Mouse (Mus musculus) stomach, postnatal 0 days (tissue): ENCODE data around the gene Stmnd1. TPM values are rescaled to one million over a fixed set of nuclear protein-coding genes. Genes with fewer than 3 reads are reported as not detected.

ENCODE experiments used
- ATAC-seq: fragments of 200-750 bp; cut with Nextera tagmentation; 2 replicates; pipeline ENCODE4 v1.8.0; 2017; ENCODE audit not compliant: low FRiP score, low TSS enrichment
- DNase-seq: peaks from one replicate; pipeline ENCODE4 v3.0.0-alpha.2; 2016; ENCODE audit warnings: low spot score
- H3K27ac ChIP-seq: fragments of 300-500 bp; sonication (generic); replicated peaks from 2 replicates; pipeline ENCODE4 v1.5.1; 2014; ENCODE audit warnings: mild to moderate bottlenecking, control low read depth
- H3K27me3 ChIP-seq: fragments of 300-500 bp; sonication (generic); 2 replicates; pipeline ENCODE4 v1.6.1; 2014; ENCODE audit warnings: low read length; ENCODE audit not compliant: control insufficient read depth, insufficient read depth
- H3K36me3 ChIP-seq: fragments of 300-500 bp; sonication (generic); 2 replicates; pipeline ENCODE4 v1.6.1; 2014; ENCODE audit warnings: low read length, mixed read lengths; ENCODE audit not compliant: control insufficient read depth, insufficient read depth
- H3K4me1 ChIP-seq: fragments of 300-500 bp; sonication (generic); replicated peaks from 2 replicates; pipeline ENCODE4 v1.6.1; 2014; ENCODE audit warnings: antibody characterized with exemption; ENCODE audit not compliant: control insufficient read depth, insufficient read depth
- H3K4me2 ChIP-seq: fragments of 300-500 bp; sonication (generic); replicated peaks from 2 replicates; pipeline ENCODE4 v1.6.1; 2014; ENCODE audit warnings: low read depth, mild to moderate bottlenecking, control low read depth, moderate library complexity
- H3K4me3 ChIP-seq: fragments of 300-500 bp; sonication (generic); 2 replicates; pipeline ENCODE4 v1.5.1; 2014; ENCODE audit warnings: low read depth, low read length, control low read depth
- H3K9ac ChIP-seq: fragments of 300-500 bp; sonication (generic); 2 replicates; pipeline ENCODE4 v1.6.1; 2014; ENCODE audit warnings: mild to moderate bottlenecking, low read length, control low read depth, mixed read lengths
- H3K9me3 ChIP-seq: fragments of 300-500 bp; sonication (generic); 2 replicates; pipeline ENCODE4 v1.6.1; 2016; ENCODE audit warnings: low read length; ENCODE audit not compliant: control insufficient read depth
- CTCF ChIP-seq: IDR thresholded peaks from 2 replicates; pipeline ENCODE4 v1.5.1; 2016; ENCODE audit warnings: antibody characterized with exemption, low read depth, mild to moderate bottlenecking, moderate library complexity
- EP300 ChIP-seq: optimal IDR thresholded peaks from 2 replicates; pipeline ENCODE3; 2016; ENCODE audit warnings: antibody characterized with exemption
- WGBS: fragments of 180-500 bp; shearing (Covaris S2); extraction: QIAGEN DNeasy Blood & Tissue Kit; methylation state at CpG from one replicate; pipeline ENCODE4 v1.1.7; 2014; 5-methylcytosine and 5-hydroxymethylcytosine counted together
- polyA plus RNA-seq: library from polyadenylated mRNA; unstranded; fragments of >200 nt; fragmentation: Nextera tagmentation; extraction: Ambion mirVana; gene quantifications from 2 replicates; pipeline ENCODE4 v1.2.1, GENCODE M21; 2015

The Stmnd1 gene
- polyA plus RNA-seq, 1 experiment from 2014 or later, result 0.45 TPM

DNA sequence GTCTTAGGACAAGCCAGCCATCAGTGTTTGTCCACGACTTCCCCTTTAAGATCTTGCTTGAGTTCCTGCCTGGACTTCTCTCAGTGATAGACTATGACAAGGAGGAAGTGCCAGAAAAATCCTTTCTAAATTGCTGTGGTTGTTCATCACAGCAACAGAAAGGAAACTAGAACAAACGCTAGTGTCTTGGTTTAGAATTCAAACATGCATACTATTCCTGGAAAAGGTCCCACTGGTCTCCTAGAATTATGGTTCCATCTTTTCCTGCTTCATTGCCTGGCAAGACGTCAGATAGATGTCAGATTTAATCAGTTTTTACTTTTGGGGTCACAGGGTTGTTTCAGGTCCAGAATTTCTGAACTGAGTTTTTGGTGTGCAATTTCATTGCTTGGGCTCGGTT lies 14.0 kb upstream of the Stmnd1 start:
- Histone ChIP-seq H3K4me3 (no peak overlapping the region), H3K9me3 (no peaks in the 10 kb centered on the region), H3K4me1 (no peaks in the 10 kb centered on the region), H3K27ac (no peak overlapping the region), H3K4me2 (no peak overlapping the region), H3K27me3 (no peaks in the 10 kb centered on the region), H3K9ac (no peak overlapping the region), H3K36me3 (no peaks in the 10 kb centered on the region)
- no peak for ATAC-seq
- no peak for TF ChIP-seq CTCF
- TF ChIP-seq EP300, result no peak
- no peak for DNase-seq
- WGBS, result 62% methylated on average over 4 of the region's 4 CpGs

DNA sequence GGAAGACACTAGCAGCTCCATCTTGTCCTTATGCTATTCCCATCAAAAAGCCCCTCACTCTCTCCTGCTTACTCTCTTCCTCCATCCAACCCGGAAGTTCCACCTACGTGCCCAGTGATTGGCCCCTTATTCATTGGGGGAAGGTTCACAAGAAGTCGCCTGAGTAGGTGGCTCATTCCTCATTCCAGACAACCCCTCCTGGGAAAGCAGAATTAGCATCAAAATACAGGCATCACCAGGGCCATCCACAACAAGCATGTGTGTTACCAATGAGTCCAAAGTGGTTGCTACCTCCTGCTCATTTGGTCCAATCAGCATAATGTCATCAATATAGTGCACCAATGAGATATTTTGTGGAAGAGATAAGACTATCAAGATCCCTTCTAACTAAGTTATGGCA lies 12.3 kb upstream of the Stmnd1 start:
- WGBS, result 67% methylated on average over 3 of the region's 3 CpGs
- Histone ChIP-seq H3K27ac (no peak overlapping the region), H3K4me2 (no peak overlapping the region), H3K4me1 (no peaks in the 10 kb centered on the region), H3K27me3 (no peaks in the 10 kb centered on the region), H3K4me3 (no peak overlapping the region), H3K9ac (no peak overlapping the region), H3K36me3 (no peaks in the 10 kb centered on the region), H3K9me3 (no peaks in the 10 kb centered on the region)
- ATAC-seq (no peak), DNase-seq (no peak)
- TF ChIP-seq CTCF (no peak), EP300 (no peak)

DNA sequence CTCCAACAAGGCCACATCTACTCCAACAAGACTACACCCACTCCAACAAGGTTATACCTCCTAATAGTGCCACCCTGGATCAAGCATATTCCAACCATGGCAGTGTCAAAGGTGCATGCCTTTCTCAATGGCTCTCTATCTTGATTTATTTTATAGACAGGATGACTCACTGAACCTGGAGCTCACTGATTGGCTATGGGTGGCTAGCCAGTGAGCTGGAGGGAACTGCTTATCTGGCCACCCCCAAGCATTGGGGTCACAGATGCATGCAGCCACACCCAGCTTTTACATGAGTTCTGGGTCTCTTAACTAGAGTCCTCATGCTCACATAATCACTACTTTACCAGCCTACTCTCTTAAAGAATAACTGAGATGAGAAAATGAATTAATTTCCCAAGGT lies 5.7 kb upstream of the Stmnd1 start:
- H3K9me3 ChIP-seq, result no peaks in the 10 kb centered on the region
- H3K4me1 ChIP-seq, result no peaks in the 10 kb centered on the region
- H3K27me3 ChIP-seq, result no peaks in the 10 kb centered on the region
- no peaks in the 10 kb centered on the region for H3K36me3 ChIP-seq
- no peak for TF ChIP-seq CTCF
- TF ChIP-seq EP300, result no peak
- H3K27ac ChIP-seq, result no peak overlapping the region
- H3K4me3 ChIP-seq, result no peak overlapping the region
- H3K9ac ChIP-seq, result no peak overlapping the region
- ATAC-seq (peak; percentile 60), DNase-seq (peak; percentile 21)
- H3K4me2 ChIP-seq, result no peak overlapping the region

DNA sequence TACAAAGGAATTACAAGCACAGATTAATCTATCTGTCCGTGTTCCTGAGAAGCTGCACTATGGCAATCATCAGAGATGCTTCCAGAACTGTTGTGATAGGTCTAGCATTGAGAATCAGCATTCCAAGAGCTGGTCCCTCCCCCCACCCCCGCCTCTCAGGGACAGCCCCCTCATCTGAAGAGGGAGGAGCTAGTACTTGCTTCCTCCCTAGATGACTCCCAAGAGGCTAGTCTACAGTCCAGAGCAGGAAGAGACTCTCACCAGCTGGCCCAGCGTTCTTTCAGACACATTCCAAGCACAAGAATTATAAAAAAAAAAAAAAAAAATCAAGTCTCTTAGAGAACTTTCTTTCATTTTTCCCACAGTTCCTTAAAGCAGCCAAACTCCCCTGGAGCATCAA lies 5.2 kb upstream of the Stmnd1 start:
- Histone ChIP-seq H3K4me2 (no peak overlapping the region), H3K36me3 (no peaks in the 10 kb centered on the region), H3K27ac (no peak overlapping the region; the same call in 1 of the 2 replicates), H3K9ac (no peak overlapping the region), H3K9me3 (no peaks in the 10 kb centered on the region), H3K27me3 (no peaks in the 10 kb centered on the region), H3K4me1 (no peaks in the 10 kb centered on the region), H3K4me3 (no peak overlapping the region)
- DNase-seq (peak; percentile 30), ATAC-seq (peak; percentile 60; the same call in 1 of the 2 replicates)
- 25% methylated on average over 3 of the region's 3 CpGs for WGBS
- TF ChIP-seq EP300 (no peak), CTCF (no peak)

DNA sequence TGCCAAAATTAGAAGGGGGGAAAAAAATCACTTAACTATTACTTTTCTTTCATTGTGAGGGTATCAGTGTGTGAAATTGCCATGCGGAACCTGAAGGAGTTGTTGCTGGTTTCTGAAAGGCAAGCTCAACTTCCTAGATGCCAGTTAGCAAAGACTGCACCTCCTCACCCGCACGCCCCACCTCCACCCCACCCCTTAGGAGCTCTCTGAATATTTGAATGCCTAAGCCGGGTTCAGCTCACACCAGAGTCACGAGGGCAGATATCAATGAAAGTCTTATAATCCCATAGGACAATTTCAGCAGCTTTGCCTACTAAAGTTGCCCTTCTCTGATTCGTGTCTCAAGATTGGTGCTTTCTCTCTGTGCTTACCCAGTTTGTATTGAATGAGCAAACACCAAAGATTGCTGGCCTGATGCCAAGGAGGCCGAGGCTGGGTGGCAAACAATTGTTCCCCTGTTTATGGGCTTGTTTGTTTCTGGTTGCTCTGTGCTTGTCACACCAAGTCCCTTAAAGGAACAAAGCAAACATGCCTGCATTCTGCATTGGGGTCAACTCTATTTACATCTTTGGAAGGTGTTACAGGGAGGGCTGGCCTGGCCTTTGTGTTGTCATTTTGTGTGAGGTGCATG lies 4.6 kb upstream of the Stmnd1 start:
- 0 out of 2 replicates have a peak overlapping the region, but pooled peaks have one; percentile 12 for H3K4me2 ChIP-seq
- no peaks in the 10 kb centered on the region for H3K9me3 ChIP-seq
- WGBS, result 35% methylated on average over 7 of the region's 7 CpGs
- H3K36me3 ChIP-seq, result no peaks in the 10 kb centered on the region
- H3K4me3 ChIP-seq, result no peak overlapping the region
- no peaks in the 10 kb centered on the region for H3K4me1 ChIP-seq
- DNase-seq, result peak; percentile 83
- no peak for TF ChIP-seq EP300
- TF ChIP-seq CTCF, result no peak
- ATAC-seq, result peak; percentile 77
- no peaks in the 10 kb centered on the region for H3K27me3 ChIP-seq
- H3K27ac ChIP-seq, result no peak overlapping the region; the same call in 1 of the 2 replicates
- no peak overlapping the region for H3K9ac ChIP-seq

DNA sequence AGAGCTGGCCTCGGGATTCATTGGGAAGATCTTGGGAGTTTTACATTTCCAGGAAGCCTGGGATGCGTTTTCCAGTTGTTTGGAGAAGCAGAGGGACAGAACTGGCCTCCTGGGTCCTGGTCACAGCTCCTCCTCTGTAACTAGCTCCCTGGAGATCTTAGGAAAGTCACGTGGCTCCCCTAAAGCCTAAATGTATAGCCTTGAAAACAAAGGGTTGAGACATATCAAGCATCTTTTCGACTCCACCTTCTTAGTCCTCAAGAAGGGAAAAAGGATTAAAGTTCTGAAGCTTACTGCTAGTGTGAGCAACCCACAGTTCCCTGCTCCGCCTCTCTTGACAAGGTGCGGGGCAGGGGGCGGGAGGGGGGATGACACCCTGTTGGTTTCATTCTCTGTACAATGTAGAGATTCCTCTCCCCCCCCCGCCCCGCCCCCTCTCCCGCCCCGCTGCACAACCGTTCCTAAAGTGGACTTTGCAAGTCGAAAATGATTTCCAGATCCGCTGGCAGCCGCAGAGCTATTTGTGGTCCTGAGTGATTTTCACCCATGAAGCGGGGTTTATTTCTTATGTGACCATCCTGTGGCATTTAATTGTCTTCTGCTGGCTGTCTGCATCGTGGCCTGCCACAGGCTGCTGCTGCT lies 589 bp upstream of the Stmnd1 start:
- H3K9me3 ChIP-seq, result no peaks in the 10 kb centered on the region
- H3K27ac ChIP-seq, result peak overlapping the region; percentile 65
- H3K4me2 ChIP-seq, result peak overlapping the region; percentile 47
- ATAC-seq, result no peak; the same call in 1 of the 2 replicates
- no peaks in the 10 kb centered on the region for H3K4me1 ChIP-seq
- H3K9ac ChIP-seq, result peak overlapping the region; percentile 35
- no peaks in the 10 kb centered on the region for H3K36me3 ChIP-seq
- H3K4me3 ChIP-seq, result peak overlapping the region; percentile 10; the same call in 1 of the 2 replicates
- TF ChIP-seq CTCF, result no peak
- TF ChIP-seq EP300, result no peak
- WGBS, result 15% methylated on average over 17 of the region's 17 CpGs
- peak; percentile 26 for DNase-seq
- H3K27me3 ChIP-seq, result no peaks in the 10 kb centered on the region
